Mouse (Mus musculus): ENCODE measurements around the gene Triap1.

GRCm38 (mm10) chr5:115316968-115317644 is 23.9 kb upstream of the Triap1 start:
- TF ChIP-seq CTCF (IDR thresholded peaks at IDR 0.05; ENCODE audit: low read depth) (no peak), EP300 (optimal IDR thresholded peaks at IDR 0.05) (no peak)
